Mouse (Mus musculus) erythroblast, embryonic 14.5 days (primary cell): ENCODE data around the gene Gab2. TPM values are rescaled to one million over a fixed set of nuclear protein-coding genes. Genes with fewer than 3 reads are reported as not detected.

Experiments used
- H3K27me3 ChIP-seq: 2 replicates; pipeline ENCODE4 v1.6.1; 2012; ENCODE audit warnings: inconsistent platforms; ENCODE audit not compliant: control insufficient read depth
- H3K36me3 ChIP-seq: 2 replicates; pipeline ENCODE4 v1.6.1; 2012; ENCODE audit warnings: mild to moderate bottlenecking, inconsistent platforms; ENCODE audit not compliant: control insufficient read depth
- H3K4me1 ChIP-seq: 2 replicates; pipeline ENCODE4 v1.6.1; 2012; ENCODE audit warnings: inconsistent platforms; ENCODE audit not compliant: control insufficient read depth
- H3K4me3 ChIP-seq: replicated peaks from 2 replicates; pipeline ENCODE3; 2012; ENCODE audit warnings: moderate library complexity, mild to moderate bottlenecking, inconsistent platforms
- H3K9me3 ChIP-seq: 2 replicates; pipeline ENCODE4 v1.6.1; 2012; ENCODE audit warnings: low read length, inconsistent platforms, mixed read lengths; ENCODE audit not compliant: control insufficient read depth
- GATA1 ChIP-seq: IDR thresholded peaks from 2 replicates; pipeline ENCODE4 v1.6.1; 2012; ENCODE audit warnings: low read length, inconsistent platforms, mixed read lengths
- TAL1 ChIP-seq: IDR thresholded peaks from 3 replicates; pipeline ENCODE4 v1.6.1; 2012; ENCODE audit warnings: low read length, inconsistent platforms, mixed read lengths
- polyA plus RNA-seq: library from polyadenylated mRNA; stranded (reverse); fragments of >175 nt; gene quantifications from 2 replicates; pipeline ENCODE4 v1.2.3, GENCODE M21; 2012

Gab2 gene
- polyA plus RNA-seq, 1 experiment, result 0.03 TPM

GRCm38 (mm10) chr7:97339623-97340022 is 258.2 kb downstream of the Gab2 start:
- H3K36me3 ChIP-seq, result no peaks in the 10 kb centered on the region
- no peaks in the 10 kb centered on the region for H3K9me3 ChIP-seq
- H3K27me3 ChIP-seq, result no peaks in the 10 kb centered on the region
- H3K4me1 ChIP-seq, result peaks cover 4% of the 10 kb centered on the region
- H3K4me3 ChIP-seq, result no peak overlapping the region
- no peak for TF ChIP-seq TAL1
- no peak for TF ChIP-seq GATA1

- Histone ChIP-seq H3K4me3 (no peak overlapping the region), H3K36me3 (no peaks in the 10 kb centered on the region), H3K9me3 (no peaks in the 10 kb centered on the region), H3K27me3 (no peaks in the 10 kb centered on the region), H3K4me1 (peaks cover 4% of the 10 kb centered on the region)
- no peak for TF ChIP-seq TAL1
- no peak for TF ChIP-seq GATA1
Measured at GRCm38 (mm10) chr7:97340907-97341849, 259.8 kb downstream of the Gab2 start.

- Histone ChIP-seq H3K9me3 (no peaks in the 10 kb centered on the region), H3K27me3 (no peaks in the 10 kb centered on the region), H3K4me1 (peaks cover 4% of the 10 kb centered on the region), H3K36me3 (no peaks in the 10 kb centered on the region), H3K4me3 (no peak overlapping the region)
- TF ChIP-seq TAL1 (no peak), GATA1 (no peak)
Measured at GRCm38 (mm10) chr7:97342961-97343360, 261.6 kb downstream of the Gab2 start.

- no peaks in the 10 kb centered on the region for H3K27me3 ChIP-seq
- H3K9me3 ChIP-seq, result no peaks in the 10 kb centered on the region
- peaks cover 4% of the 10 kb centered on the region for H3K4me1 ChIP-seq
- no peak overlapping the region for H3K4me3 ChIP-seq
- H3K36me3 ChIP-seq, result no peaks in the 10 kb centered on the region
- no peak for TF ChIP-seq TAL1
- TF ChIP-seq GATA1, result no peak
Measured at GRCm38 (mm10) chr7:97344655-97345054, 263.3 kb downstream of the Gab2 start.

GRCm38 (mm10) chr7:97345229-97345871 is 264.0 kb downstream of the Gab2 start:
- no peak for TF ChIP-seq TAL1
- TF ChIP-seq GATA1, result no peak
- no peak overlapping the region for H3K4me3 ChIP-seq
- no peaks in the 10 kb centered on the region for H3K27me3 ChIP-seq
- H3K36me3 ChIP-seq, result no peaks in the 10 kb centered on the region
- peaks cover 4% of the 10 kb centered on the region for H3K4me1 ChIP-seq
- no peaks in the 10 kb centered on the region for H3K9me3 ChIP-seq

- no peak for TF ChIP-seq GATA1
- no peak for TF ChIP-seq TAL1
- no peaks in the 10 kb centered on the region for H3K9me3 ChIP-seq
- no peaks in the 10 kb centered on the region for H3K36me3 ChIP-seq
- H3K4me3 ChIP-seq, result no peak overlapping the region
- H3K4me1 ChIP-seq, result peaks cover 4% of the 10 kb centered on the region
- H3K27me3 ChIP-seq, result no peaks in the 10 kb centered on the region
Measured at GRCm38 (mm10) chr7:97346111-97346821, 264.9 kb downstream of the Gab2 start.

- Histone ChIP-seq H3K9me3 (no peaks in the 10 kb centered on the region), H3K36me3 (no peaks in the 10 kb centered on the region), H3K4me3 (no peak overlapping the region), H3K4me1 (peaks cover under 1% of the 10 kb centered on the region; the same call in 1 of the 2 replicates), H3K27me3 (no peaks in the 10 kb centered on the region)
- TF ChIP-seq TAL1 (no peak), GATA1 (no peak)
Measured at GRCm38 (mm10) chr7:97346822-97347166, 265.4 kb downstream of the Gab2 start.

GRCm38 (mm10) chr7:97347464-97347863 is 266.1 kb downstream of the Gab2 start:
- H3K4me3 ChIP-seq, result no peak overlapping the region
- H3K27me3 ChIP-seq, result no peaks in the 10 kb centered on the region
- TF ChIP-seq GATA1, result no peak
- no peak for TF ChIP-seq TAL1
- no peaks in the 10 kb centered on the region for H3K36me3 ChIP-seq
- H3K4me1 ChIP-seq, result no peaks in the 10 kb centered on the region
- no peaks in the 10 kb centered on the region for H3K9me3 ChIP-seq

GRCm38 (mm10) chr7:97348318-97348717 is 266.9 kb downstream of the Gab2 start:
- no peak for TF ChIP-seq TAL1
- TF ChIP-seq GATA1, result no peak
- Histone ChIP-seq H3K36me3 (no peaks in the 10 kb centered on the region), H3K4me3 (no peak overlapping the region), H3K4me1 (no peaks in the 10 kb centered on the region), H3K9me3 (no peaks in the 10 kb centered on the region), H3K27me3 (no peaks in the 10 kb centered on the region)
